Mouse (Mus musculus): ENCODE results near the gene Trim9. TPM values are rescaled to one million over a fixed set of nuclear protein-coding genes. Genes with fewer than 3 reads are reported as not detected.
A peak's percentile ranks its signal among the peaks of the same experiment; 100 is the strongest.

Trim9 gene
- polyA plus RNA-seq, 1 experiment from 2014 or later, result 0.89 TPM

- peaks cover 7% of the 10 kb centered on the region for H3K4me1 ChIP-seq
- H3K27ac ChIP-seq, result no peak overlapping the region
- H3K36me3 ChIP-seq, result no peaks in the 10 kb centered on the region
- H3K4me2 ChIP-seq, result no peak overlapping the region
- no peak for ATAC-seq (ENCODE audit: borderline replicate concordance, extremely low read depth, low FRiP score, low TSS enrichment)
- no peaks in the 10 kb centered on the region for H3K9me3 ChIP-seq
- no peaks in the 10 kb centered on the region for H3K27me3 ChIP-seq
- 80% methylated on average over 7 of the region's 7 CpGs for WGBS
- H3K4me3 ChIP-seq, result no peak overlapping the region
- H3K9ac ChIP-seq, result no peak overlapping the region
Observed at GRCm38 (mm10) chr12:70242550-70242949, 104.9 kb downstream of the Trim9 start.

GRCm38 (mm10) chr12:70239741-70240140 is 107.7 kb downstream of the Trim9 start:
- 73% methylated on average over 5 of the region's 5 CpGs for WGBS
- ATAC-seq (ENCODE audit: borderline replicate concordance, extremely low read depth, low FRiP score, low TSS enrichment), result no peak
- H3K36me3 ChIP-seq, result no peaks in the 10 kb centered on the region
- H3K4me1 ChIP-seq, result peaks cover 4% of the 10 kb centered on the region
- H3K4me3 ChIP-seq, result no peak overlapping the region
- no peak overlapping the region for H3K4me2 ChIP-seq
- no peaks in the 10 kb centered on the region for H3K9me3 ChIP-seq
- no peak overlapping the region for H3K9ac ChIP-seq
- no peaks in the 10 kb centered on the region for H3K27me3 ChIP-seq
- no peak overlapping the region for H3K27ac ChIP-seq

GRCm38 (mm10) chr12:70238604-70239003 is 108.8 kb downstream of the Trim9 start:
- no peak for ATAC-seq (ENCODE audit: borderline replicate concordance, extremely low read depth, low FRiP score, low TSS enrichment)
- H3K4me2 ChIP-seq, result no peak overlapping the region
- H3K9me3 ChIP-seq, result no peaks in the 10 kb centered on the region
- peaks cover 4% of the 10 kb centered on the region for H3K4me1 ChIP-seq
- no peaks in the 10 kb centered on the region for H3K27me3 ChIP-seq
- 54% methylated on average over 8 of the region's 8 CpGs for WGBS
- no peak overlapping the region for H3K4me3 ChIP-seq
- no peaks in the 10 kb centered on the region for H3K36me3 ChIP-seq
- no peak overlapping the region for H3K27ac ChIP-seq
- H3K9ac ChIP-seq, result no peak overlapping the region

- H3K27me3 ChIP-seq, result no peaks in the 10 kb centered on the region
- whole genome bisulfite sequencing, result 5% methylated on average over 13 of the region's 13 CpGs
- H3K36me3 ChIP-seq, result no peaks in the 10 kb centered on the region
- peak; percentile 78 for ATAC-seq (ENCODE audit: borderline replicate concordance, extremely low read depth, low FRiP score, low TSS enrichment)
- peak overlapping the region; percentile 68 for H3K4me2 ChIP-seq
- peaks cover 16% of the 10 kb centered on the region for H3K4me1 ChIP-seq
- no peaks in the 10 kb centered on the region for H3K9me3 ChIP-seq
- peak overlapping the region; percentile 35; the same call in 1 of the 2 replicates for H3K9ac ChIP-seq
- H3K27ac ChIP-seq, result no peak overlapping the region
- peak overlapping the region; percentile 33 for H3K4me3 ChIP-seq
Observed at GRCm38 (mm10) chr12:70234938-70235484, 112.4 kb downstream of the Trim9 start.

GRCm38 (mm10) chr12:70234411-70234810 is 113.0 kb downstream of the Trim9 start:
- Histone ChIP-seq H3K36me3 (no peaks in the 10 kb centered on the region), H3K9ac (no peak overlapping the region), H3K27me3 (no peaks in the 10 kb centered on the region), H3K9me3 (no peaks in the 10 kb centered on the region), H3K27ac (no peak overlapping the region), H3K4me3 (no peak overlapping the region), H3K4me2 (peak overlapping the region; percentile 68; the same call in 1 of the 2 replicates), H3K4me1 (peaks cover 16% of the 10 kb centered on the region)
- peak; percentile 71; the same call in 1 of the 2 replicates for ATAC-seq (ENCODE audit: borderline replicate concordance, extremely low read depth, low FRiP score, low TSS enrichment)
- 6% methylated on average over 6 of the region's 6 CpGs for WGBS

GRCm38 (mm10) chr12:70233637-70234315 is 113.6 kb downstream of the Trim9 start:
- H3K27ac ChIP-seq, result no peak overlapping the region
- 78% methylated on average over 6 of the region's 6 CpGs for WGBS
- H3K36me3 ChIP-seq, result no peaks in the 10 kb centered on the region
- ATAC-seq (ENCODE audit: borderline replicate concordance, extremely low read depth, low FRiP score, low TSS enrichment), result no peak
- H3K9me3 ChIP-seq, result no peaks in the 10 kb centered on the region
- H3K27me3 ChIP-seq, result no peaks in the 10 kb centered on the region
- no peak overlapping the region for H3K4me2 ChIP-seq
- H3K4me3 ChIP-seq, result no peak overlapping the region
- H3K9ac ChIP-seq, result no peak overlapping the region
- H3K4me1 ChIP-seq, result peaks cover 16% of the 10 kb centered on the region

GRCm38 (mm10) chr12:70232020-70232544 is 115.3 kb downstream of the Trim9 start:
- Histone ChIP-seq H3K36me3 (no peaks in the 10 kb centered on the region), H3K4me1 (peaks cover 26% of the 10 kb centered on the region), H3K9me3 (no peaks in the 10 kb centered on the region), H3K9ac (no peak overlapping the region), H3K4me3 (no peak overlapping the region), H3K27me3 (no peaks in the 10 kb centered on the region), H3K27ac (peak overlapping the region; percentile 89), H3K4me2 (no peak overlapping the region)
- WGBS, result 34% methylated on average over 5 of the region's 5 CpGs
- ATAC-seq (ENCODE audit: borderline replicate concordance, extremely low read depth, low FRiP score, low TSS enrichment), result no peak

- no peak for ATAC-seq (ENCODE audit: borderline replicate concordance, extremely low read depth, low FRiP score, low TSS enrichment)
- no peaks in the 10 kb centered on the region for H3K36me3 ChIP-seq
- peaks cover 32% of the 10 kb centered on the region for H3K4me1 ChIP-seq
- H3K27me3 ChIP-seq, result no peaks in the 10 kb centered on the region
- no peak within 1 kb of the TSS for H3K9ac ChIP-seq
- H3K4me3 ChIP-seq, result peak within 1 kb of the TSS; percentile 13; the same call in 1 of the 2 replicates
- peak within 1 kb of the TSS; percentile 39 for H3K4me2 ChIP-seq
- 58% methylated on average over 2 of the region's 2 CpGs for WGBS
- H3K9me3 ChIP-seq, result no peaks in the 10 kb centered on the region
- H3K27ac ChIP-seq, result peak within 1 kb of the TSS; percentile 89
Observed at GRCm38 (mm10) chr12:70231294-70231693, 116.1 kb downstream of the Trim9 start, which contains the start of gene Pygl. TSS of gene Pygl (minus strand) at chr12:70231488.

- WGBS, result 59% methylated on average over 11 of the region's 11 CpGs
- Histone ChIP-seq H3K27ac (peak overlapping the region; percentile 84), H3K9ac (0 out of 2 replicates have a peak overlapping the region, but pooled peaks have one; percentile 74), H3K36me3 (no peaks in the 10 kb centered on the region), H3K4me2 (peak overlapping the region; percentile 95), H3K4me1 (peaks cover 52% of the 10 kb centered on the region), H3K27me3 (no peaks in the 10 kb centered on the region), H3K9me3 (no peaks in the 10 kb centered on the region), H3K4me3 (peak overlapping the region; percentile 63)
- no peak for ATAC-seq (ENCODE audit: borderline replicate concordance, extremely low read depth, low FRiP score, low TSS enrichment)
Observed at GRCm38 (mm10) chr12:70228155-70228554, 119.3 kb downstream of the Trim9 start.

GRCm38 (mm10) chr12:70227121-70227932 is 120.1 kb downstream of the Trim9 start:
- H3K4me1 ChIP-seq, result peaks cover 50% of the 10 kb centered on the region
- under 1% methylated on average over 47 of the region's 52 CpGs for WGBS
- ATAC-seq (ENCODE audit: borderline replicate concordance, extremely low read depth, low FRiP score, low TSS enrichment), result peak; percentile 95

GRCm38 (mm10) chr12:70226655-70227054 is 120.8 kb downstream of the Trim9 start:
- Histone ChIP-seq H3K27me3 (no peaks in the 10 kb centered on the region), H3K4me3 (peak overlapping the region; percentile 63), H3K4me1 (peaks cover 43% of the 10 kb centered on the region), H3K9me3 (no peaks in the 10 kb centered on the region), H3K4me2 (peak overlapping the region; percentile 95), H3K36me3 (peaks cover 4% of the 10 kb centered on the region; the same call in 1 of the 2 replicates), H3K27ac (peak overlapping the region; percentile 84), H3K9ac (peak overlapping the region; percentile 74)
- whole genome bisulfite sequencing, result 24% methylated on average over 5 of the region's 5 CpGs
- ATAC-seq (ENCODE audit: borderline replicate concordance, extremely low read depth, low FRiP score, low TSS enrichment), result peak; percentile 28; the same call in 1 of the 2 replicates

More at GRCm38 (mm10) chr12:70227121-70227932, 120.1 kb downstream of the Trim9 start:
- no peaks in the 10 kb centered on the region; the same call in 1 of the 2 replicates for H3K36me3 ChIP-seq
- H3K4me2 ChIP-seq, result peak overlapping the region; percentile 95
- H3K4me3 ChIP-seq, result peak overlapping the region; percentile 63
- no peaks in the 10 kb centered on the region for H3K27me3 ChIP-seq
- peak overlapping the region; percentile 84 for H3K27ac ChIP-seq
- H3K9ac ChIP-seq, result peak overlapping the region; percentile 74
- no peaks in the 10 kb centered on the region for H3K9me3 ChIP-seq
